Mouse (Mus musculus) ES-Bruce4 (cell line): Measurements from ENCODE around the gene Rnd2.
A peak's percentile ranks its signal among the peaks of the same experiment; 100 is the strongest.

ENCODE experiments used
- EP300 ChIP-seq: IDR thresholded peaks from 2 replicates; pipeline ENCODE4 v1.6.1; 2011; ENCODE audit warnings: low read depth, low read length; ENCODE audit not compliant: insufficient read depth
- POLR2A ChIP-seq: IDR thresholded peaks from one replicate; pipeline ENCODE4 v1.8.1; 2011; ENCODE audit warnings: low read length; ENCODE audit not compliant: insufficient read depth

DNA sequence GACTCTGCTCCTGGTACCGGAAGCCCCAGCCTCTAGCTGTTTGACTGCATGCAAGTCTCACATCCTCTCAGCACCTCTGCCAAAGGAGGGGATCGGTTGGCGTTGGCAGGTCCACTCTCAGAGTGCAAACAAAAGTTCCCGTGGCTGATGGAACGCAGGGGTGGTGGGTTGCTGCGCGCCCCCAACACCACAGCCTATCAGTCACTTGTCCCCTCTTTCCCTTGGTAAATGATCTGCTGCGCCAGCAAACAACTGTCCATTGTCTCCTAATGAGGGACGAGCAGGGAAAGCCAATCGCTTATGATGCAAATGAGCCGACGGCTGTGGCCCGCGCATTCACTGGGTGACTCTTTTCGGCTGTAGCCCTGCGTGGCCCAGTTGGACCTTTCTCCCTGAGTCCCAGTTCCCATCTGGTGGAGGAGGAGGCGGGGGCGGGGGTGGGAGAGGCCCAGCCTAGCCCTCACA is 14.4 kb downstream of the Rnd2 start:
- TF ChIP-seq POLR2A (no peak), EP300 (peak; percentile 76; the same call in 1 of the 2 replicates)
